Mouse (Mus musculus): ENCODE results near the gene March4.

GRCm38 (mm10) chr1:72493454-72493853, 43.3 kb downstream of the March4 start:
- TF ChIP-seq POLR2A (IDR thresholded peaks at IDR 0.05; ENCODE audit: low read depth, low read length) (no peak), CTCF (conservative IDR thresholded peaks at IDR 0.05; ENCODE audit: insufficient read depth, insufficient read length, low read depth, low read length) (no peak)
